Mouse (Mus musculus): ENCODE measurements around the gene Akr1c18.

The Akr1c18 gene

DNA sequence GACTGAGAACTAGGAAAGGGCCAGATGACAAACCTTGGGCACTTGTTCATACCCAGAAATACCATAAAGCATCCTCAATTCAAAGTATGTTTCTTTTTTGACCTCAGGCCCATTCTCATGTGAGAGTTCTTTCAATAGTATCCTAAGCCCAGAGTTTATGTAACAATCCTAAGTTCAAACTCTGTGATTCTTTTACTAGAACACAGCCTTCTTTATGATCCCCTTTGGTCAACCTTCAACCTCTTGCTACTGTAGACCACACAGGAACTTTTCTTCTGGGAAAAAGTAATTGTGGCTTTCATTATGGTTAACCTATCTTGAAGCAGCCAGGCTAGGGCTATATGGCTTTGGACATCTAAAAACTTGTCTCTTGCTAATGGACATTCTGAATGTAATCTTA is 48.8 kb downstream of the Akr1c18 start:
- DNase-seq: no peak
